Mouse (Mus musculus) adrenal gland, adult 10 weeks (tissue): ENCODE data around the gene Olfr809. TPM values are rescaled to one million over a fixed set of nuclear protein-coding genes. Genes with fewer than 3 reads are reported as not detected.

Experiments used
- polyA plus RNA-seq: library from polyadenylated mRNA; stranded (reverse); fragments of 350-450 nt; fragmentation: Illumina TruSeq; extraction: RNeasy Lipid Tissue Mini Kit (QIAGEN cat#74804); gene quantifications from one replicate; pipeline ENCODE4 v1.2.3, GENCODE M21; 2014; ENCODE audit warnings: low read depth, low replicate concordance

Olfr809 gene
- not detected for polyA plus RNA-seq

GRCm38 (mm10) chr10:129774338-129774737, at the start of gene Olfr809:
Gene Olfr809 (plus strand): TSS chr10:129774638.

GRCm38 (mm10) chr10:129729275-129729674, 45.2 kb upstream of the Olfr809 start, which contains the start of gene Olfr805:
Gene Olfr805 (minus strand): TSS chr10:129729375.

GRCm38 (mm10) chr10:129741821-129742220, 32.6 kb upstream of the Olfr809 start, which contains the start of gene Olfr806:
Gene Olfr806 (minus strand): TSS chr10:129741921.

GRCm38 (mm10) chr10:129757693-129758092, 16.7 kb upstream of the Olfr809 start, which contains the start of gene Olfr807:
Gene Olfr807 (minus strand): TSS chr10:129757793.

GRCm38 (mm10) chr10:129765182-129765581, 9.3 kb upstream of the Olfr809 start, which contains the start of gene Olfr808:
Gene Olfr808 (plus strand): TSS chr10:129765482.

GRCm38 (mm10) chr10:129794817-129795216, 20.4 kb downstream of the Olfr809 start, which contains the start of gene Olfr810:
Gene Olfr810 (minus strand): TSS chr10:129794917.

GRCm38 (mm10) chr10:129804296-129804695, 29.9 kb downstream of the Olfr809 start, which contains the start of gene Olfr811:
Gene Olfr811 (minus strand): TSS chr10:129804396.

Other genes with a start within 250 kb of the Olfr809 start
- gene Olfr792, start 235.5 kb upstream of the Olfr809 start, polyA plus RNA-seq = not detected
- not detected for gene Olfr794, start 207.0 kb upstream of the Olfr809 start, polyA plus RNA-seq
- gene Olfr796, start 162.1 kb upstream of the Olfr809 start, polyA plus RNA-seq = not detected
- gene Olfr798, start 146.7 kb upstream of the Olfr809 start, polyA plus RNA-seq = not detected
- not detected for gene Olfr799, start 137.2 kb upstream of the Olfr809 start, polyA plus RNA-seq
- not detected for gene Olfr800, start 116.9 kb upstream of the Olfr809 start, polyA plus RNA-seq
- gene Olfr801, start 100.8 kb upstream of the Olfr809 start, polyA plus RNA-seq = not detected
- gene Olfr802, start 86.5 kb upstream of the Olfr809 start, polyA plus RNA-seq = not detected
- gene Olfr803, start 80.4 kb upstream of the Olfr809 start, polyA plus RNA-seq = not detected
- not detected for gene Olfr804, start 71.4 kb upstream of the Olfr809 start, polyA plus RNA-seq
- gene Olfr805, start 45.3 kb upstream of the Olfr809 start, polyA plus RNA-seq = not detected
- gene Olfr806, start 32.7 kb upstream of the Olfr809 start, polyA plus RNA-seq = not detected
- gene Olfr807, start 16.8 kb upstream of the Olfr809 start, polyA plus RNA-seq = not detected
- not detected for gene Olfr808, start 9.2 kb upstream of the Olfr809 start, polyA plus RNA-seq
- not detected for gene Olfr810, start 20.3 kb downstream of the Olfr809 start, polyA plus RNA-seq
- gene Olfr811, start 29.8 kb downstream of the Olfr809 start, polyA plus RNA-seq = not detected
- gene Olfr812, start 71.5 kb downstream of the Olfr809 start, polyA plus RNA-seq = not detected
- gene Olfr813, start 80.7 kb downstream of the Olfr809 start, polyA plus RNA-seq = not detected
- not detected for gene Olfr814, start 105.2 kb downstream of the Olfr809 start, polyA plus RNA-seq
- gene Olfr815, start 131.2 kb downstream of the Olfr809 start, polyA plus RNA-seq = not detected
- gene Olfr816, start 141.0 kb downstream of the Olfr809 start, polyA plus RNA-seq = not detected
- not detected for gene Olfr818, start 174.5 kb downstream of the Olfr809 start, polyA plus RNA-seq
- not detected for gene Olfr819, start 192.6 kb downstream of the Olfr809 start, polyA plus RNA-seq
- gene Olfr247, start 201.5 kb downstream of the Olfr809 start, polyA plus RNA-seq = not detected
- not detected for gene Gm10310, start 210.4 kb downstream of the Olfr809 start, polyA plus RNA-seq
- gene Olfr820, start 238.0 kb downstream of the Olfr809 start, polyA plus RNA-seq = not detected